Mouse (Mus musculus) ovary, postnatal 36 days (tissue): ENCODE measurements around the gene Chic2.

ENCODE experiments used
- DNase-seq: peaks from one replicate; pipeline ENCODE4 v3.0.0; 2022; ENCODE audit warnings: low spot score, mixed read lengths

The Chic2 gene

DNA sequence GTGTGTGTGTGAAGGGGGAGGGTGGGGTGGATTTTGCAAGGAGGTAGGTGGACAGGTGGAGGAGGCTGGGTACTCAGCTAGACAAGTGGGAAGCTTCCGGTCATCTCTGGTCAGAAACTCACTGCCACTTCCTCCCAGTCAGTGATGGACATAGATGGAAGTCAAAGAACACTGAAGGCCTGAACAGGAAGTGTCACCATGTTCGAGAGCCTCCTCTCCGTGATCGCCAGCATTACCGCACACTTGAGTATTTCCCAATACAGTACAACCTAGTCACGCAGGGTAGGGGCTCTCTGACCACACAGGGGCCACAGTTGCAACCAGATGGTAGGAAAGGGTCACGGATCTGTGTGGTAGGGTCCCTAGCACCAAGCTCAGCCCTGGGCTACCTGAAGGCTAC is 69.1 kb downstream of the Chic2 start:
- no peak for DNase-seq

- peak; percentile 87 for DNase-seq
Observed at GRCm38 (mm10) chr5:74974726-74975411, 69.7 kb downstream of the Chic2 start.

- DNase-seq, result peak; percentile 39
Observed at GRCm38 (mm10) chr5:74974061-74974581, 70.5 kb downstream of the Chic2 start.

GRCm38 (mm10) chr5:74971418-74971817 is 73.2 kb downstream of the Chic2 start:
- no peak for DNase-seq

- no peak for DNase-seq
Observed at GRCm38 (mm10) chr5:74969341-74969740, 75.2 kb downstream of the Chic2 start.

GRCm38 (mm10) chr5:74967882-74968281 is 76.7 kb downstream of the Chic2 start:
- DNase-seq, result no peak

DNA sequence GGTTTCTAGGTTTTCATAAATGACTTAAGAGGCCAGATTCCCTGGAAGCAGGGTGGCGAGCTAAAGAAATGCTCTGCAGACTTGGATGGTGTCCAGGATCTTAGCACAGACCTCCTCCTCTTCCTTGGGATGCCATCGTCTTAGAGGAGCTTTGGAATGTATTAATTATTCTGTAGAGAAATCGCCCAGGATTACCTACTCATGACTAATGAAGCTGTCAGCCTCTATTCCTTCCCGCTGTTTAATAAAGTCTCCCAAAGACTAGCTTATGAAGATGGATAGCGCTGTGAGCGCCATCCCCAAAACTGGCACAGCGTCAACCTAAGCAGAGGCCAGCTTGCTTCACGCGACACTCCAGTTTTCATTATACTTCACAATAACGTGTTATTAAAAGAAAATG is 77.7 kb downstream of the Chic2 start:
- no peak for DNase-seq

DNA sequence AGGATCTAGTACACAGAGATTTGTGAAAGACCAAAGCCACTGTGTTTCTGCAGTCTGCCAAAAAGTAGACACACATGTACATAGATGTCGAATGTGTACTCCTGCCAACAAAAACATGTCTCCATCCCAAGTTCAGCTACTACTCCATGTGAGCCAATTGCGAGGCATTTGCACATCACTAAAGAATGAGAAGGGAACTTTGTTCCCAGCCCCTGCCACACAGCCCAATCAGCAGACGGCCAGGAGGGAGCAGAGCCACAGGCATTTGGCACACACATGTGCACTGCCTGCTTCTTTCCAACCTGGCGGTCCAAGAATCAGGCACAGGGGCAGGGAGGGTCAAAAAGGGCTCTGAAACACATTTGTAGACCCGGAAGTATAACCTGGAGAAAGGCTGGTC is 81.8 kb downstream of the Chic2 start:
- no peak for DNase-seq

GRCm38 (mm10) chr5:74960840-74961543 is 83.6 kb downstream of the Chic2 start:
- peak; percentile 64 for DNase-seq

DNA sequence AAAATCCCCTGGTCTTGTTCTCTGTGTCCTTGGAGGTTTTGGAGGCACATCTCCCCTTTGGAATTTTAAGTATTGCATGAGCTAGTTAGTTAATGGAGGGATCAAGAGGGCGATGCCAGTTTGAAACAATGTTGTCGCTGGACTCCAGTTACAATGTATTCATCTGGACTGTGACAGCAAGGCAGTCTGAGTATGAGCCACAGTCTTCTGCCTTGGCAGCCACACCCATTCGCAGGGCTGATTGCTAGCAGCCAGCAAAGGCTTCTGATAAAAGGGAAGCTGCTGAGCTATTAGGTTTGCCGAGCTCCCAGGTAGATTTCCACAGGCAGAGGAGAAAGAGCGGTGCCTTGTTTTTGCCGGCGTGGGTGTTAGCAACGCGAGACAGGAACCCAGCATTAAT is 84.3 kb downstream of the Chic2 start:
- DNase-seq, result no peak

DNA sequence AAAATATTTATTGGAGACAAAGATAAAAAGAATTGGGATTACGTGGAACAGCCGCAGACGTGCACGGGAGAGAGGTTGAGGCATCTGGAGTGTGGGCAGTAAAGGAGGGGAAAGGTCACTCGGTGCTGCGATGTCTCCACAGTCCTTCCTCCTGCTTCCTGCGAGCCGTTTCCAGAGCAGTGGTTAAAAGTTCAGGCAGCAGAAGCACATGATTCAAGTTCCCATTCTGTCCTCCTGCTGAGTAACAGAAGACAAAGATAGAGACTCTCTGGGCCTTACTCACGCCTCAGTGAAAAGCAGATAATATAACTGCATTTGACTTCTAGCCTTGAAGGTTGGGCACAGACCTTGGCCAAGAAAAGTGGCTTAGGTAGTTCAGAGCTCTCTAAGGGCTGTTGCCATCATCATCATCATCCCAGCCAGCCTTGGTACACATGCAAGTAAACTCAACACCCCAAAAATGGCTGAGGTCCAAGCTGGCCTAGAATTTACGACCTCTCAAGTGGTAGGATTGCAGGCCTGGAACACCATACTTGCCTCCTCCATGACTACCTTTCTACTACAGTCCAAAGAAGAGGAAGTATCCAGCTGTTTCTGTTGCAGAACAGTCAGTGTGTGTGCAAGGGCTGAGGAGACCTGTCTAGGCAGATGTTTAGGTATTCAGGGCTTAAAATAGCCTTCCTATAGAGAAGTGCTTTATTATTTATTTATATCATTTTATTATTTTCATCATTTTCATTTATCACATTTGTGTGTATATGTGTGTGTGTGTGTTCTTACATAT is 87.1 kb downstream of the Chic2 start:
- DNase-seq, result no peak

GRCm38 (mm10) chr5:74956335-74956734 is 88.2 kb downstream of the Chic2 start:
- no peak for DNase-seq

DNA sequence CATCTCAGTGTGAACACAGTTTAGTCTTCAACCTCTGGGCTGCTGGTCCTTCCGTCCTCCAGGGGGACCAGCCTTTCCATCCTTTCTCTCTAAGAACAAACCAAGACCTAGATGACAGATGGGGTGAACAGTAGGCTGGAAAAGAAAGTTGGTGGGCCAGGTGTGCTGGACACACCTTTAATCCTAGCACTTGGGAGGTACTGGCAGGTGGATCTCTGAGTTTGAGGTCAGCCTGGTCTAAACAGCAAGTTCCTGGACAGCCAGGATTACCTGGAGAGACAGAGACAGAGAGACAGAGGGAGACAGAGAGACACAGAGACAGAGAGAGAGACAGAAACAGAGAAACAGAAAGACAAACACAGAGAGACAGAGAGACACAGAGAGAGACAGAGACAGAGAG is 89.0 kb downstream of the Chic2 start:
- no peak for DNase-seq

DNA sequence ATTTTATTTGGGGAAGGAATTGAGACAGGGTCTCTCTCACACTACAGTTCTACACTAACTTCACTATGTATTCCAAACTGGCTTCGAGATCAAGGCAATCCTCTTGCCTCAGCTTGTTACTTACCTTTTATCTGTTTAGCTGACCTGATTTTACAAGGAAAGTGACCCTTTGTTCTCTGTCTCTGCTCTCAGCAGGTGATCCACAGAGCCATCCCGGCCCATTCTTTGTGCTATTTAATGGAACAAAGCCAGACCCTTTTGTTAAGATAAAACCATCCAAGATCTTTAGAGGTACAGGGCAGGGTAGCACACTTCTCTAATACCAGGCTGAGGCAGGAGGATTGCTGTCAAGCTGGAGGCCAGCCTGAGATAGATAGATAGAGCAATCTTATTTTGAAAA is 91.6 kb downstream of the Chic2 start:
- DNase-seq, result no peak

DNA sequence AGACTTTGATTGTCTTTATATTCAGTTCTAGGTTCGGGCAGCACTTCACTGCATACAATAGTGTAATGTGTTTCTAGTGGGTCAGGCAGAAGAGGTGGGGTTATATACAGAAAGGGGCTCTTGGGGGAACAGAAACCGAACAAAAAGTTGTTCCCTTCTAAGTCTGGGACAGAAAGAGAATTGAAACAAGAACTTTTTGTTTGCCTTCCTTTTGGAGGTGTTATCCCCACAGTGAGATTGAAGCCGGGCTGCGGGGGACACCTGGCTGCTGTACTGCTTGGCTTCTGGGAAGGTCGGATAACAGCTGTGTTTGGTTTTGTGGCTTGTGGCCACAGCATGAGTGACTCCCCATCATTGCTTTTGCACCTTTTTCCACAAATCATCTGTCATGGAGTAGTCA is 93.2 kb downstream of the Chic2 start:
- DNase-seq, result no peak

DNA sequence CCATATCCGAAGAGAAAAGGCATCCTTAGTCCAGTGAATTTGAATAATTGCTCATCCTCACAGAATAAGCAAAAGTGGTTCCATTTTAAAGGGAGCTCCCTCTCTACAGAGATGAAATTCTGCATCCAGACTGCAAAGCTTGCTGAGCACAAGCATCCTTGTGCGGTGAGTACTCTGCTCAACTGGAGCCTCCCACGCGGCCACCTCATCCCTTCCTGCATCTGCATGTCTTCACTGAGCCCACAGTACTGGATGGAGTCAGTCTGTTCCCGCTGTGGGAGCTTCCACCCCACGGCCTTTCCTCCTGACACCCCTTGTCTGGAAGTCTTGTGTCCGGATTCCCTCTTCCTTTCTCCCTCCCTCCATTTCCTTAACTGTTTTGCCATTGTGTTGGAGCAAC is 95.3 kb downstream of the Chic2 start:
- DNase-seq, result no peak

DNA sequence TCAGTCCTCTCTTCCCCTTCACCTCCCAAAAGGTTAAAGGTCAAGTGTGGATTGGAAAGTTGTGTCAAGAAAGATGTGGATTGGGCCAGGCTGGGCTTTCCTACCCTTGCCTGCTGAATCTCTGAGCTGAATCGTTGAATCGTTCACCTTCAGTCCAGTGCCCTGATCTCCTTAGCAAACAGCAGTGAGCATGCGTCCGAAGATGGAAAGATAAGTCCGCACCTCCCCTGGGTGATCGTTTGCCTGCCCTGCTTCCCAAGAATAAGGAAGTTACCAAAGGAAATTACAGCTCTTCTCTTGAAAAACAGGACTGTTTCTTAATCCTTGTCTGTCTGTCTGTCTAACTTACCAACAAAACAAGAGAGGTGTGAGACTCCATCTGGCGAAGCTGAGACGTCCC is 96.1 kb downstream of the Chic2 start:
- no peak for DNase-seq
